Mouse (Mus musculus) erythroblast, embryonic 14.5 days (primary cell): ENCODE data around the gene Lce1j. TPM values are rescaled to one million over a fixed set of nuclear protein-coding genes. Genes with fewer than 3 reads are reported as not detected.
"Not testable (repeated sequence)": the region's sequence is repeated elsewhere in the genome, so short reads cannot be mapped to it uniquely, and the experiment has no call there.

Source experiments
- H3K27me3 ChIP-seq: 2 replicates; pipeline ENCODE4 v1.6.1; 2012; ENCODE audit warnings: inconsistent platforms; ENCODE audit not compliant: control insufficient read depth
- H3K36me3 ChIP-seq: 2 replicates; pipeline ENCODE4 v1.6.1; 2012; ENCODE audit warnings: mild to moderate bottlenecking, inconsistent platforms; ENCODE audit not compliant: control insufficient read depth
- H3K4me1 ChIP-seq: 2 replicates; pipeline ENCODE4 v1.6.1; 2012; ENCODE audit warnings: inconsistent platforms; ENCODE audit not compliant: control insufficient read depth
- H3K4me3 ChIP-seq: replicated peaks from 2 replicates; pipeline ENCODE3; 2012; ENCODE audit warnings: moderate library complexity, mild to moderate bottlenecking, inconsistent platforms
- H3K9me3 ChIP-seq: 2 replicates; pipeline ENCODE4 v1.6.1; 2012; ENCODE audit warnings: low read length, inconsistent platforms, mixed read lengths; ENCODE audit not compliant: control insufficient read depth
- GATA1 ChIP-seq: IDR thresholded peaks from 2 replicates; pipeline ENCODE4 v1.6.1; 2012; ENCODE audit warnings: low read length, inconsistent platforms, mixed read lengths
- TAL1 ChIP-seq: IDR thresholded peaks from 3 replicates; pipeline ENCODE4 v1.6.1; 2012; ENCODE audit warnings: low read length, inconsistent platforms, mixed read lengths
- polyA plus RNA-seq: library from polyadenylated mRNA; stranded (reverse); fragments of >175 nt; gene quantifications from 2 replicates; pipeline ENCODE4 v1.2.3, GENCODE M21; 2012

Gene Lce1j
- not detected in 2 replicates for polyA plus RNA-seq

DNA sequence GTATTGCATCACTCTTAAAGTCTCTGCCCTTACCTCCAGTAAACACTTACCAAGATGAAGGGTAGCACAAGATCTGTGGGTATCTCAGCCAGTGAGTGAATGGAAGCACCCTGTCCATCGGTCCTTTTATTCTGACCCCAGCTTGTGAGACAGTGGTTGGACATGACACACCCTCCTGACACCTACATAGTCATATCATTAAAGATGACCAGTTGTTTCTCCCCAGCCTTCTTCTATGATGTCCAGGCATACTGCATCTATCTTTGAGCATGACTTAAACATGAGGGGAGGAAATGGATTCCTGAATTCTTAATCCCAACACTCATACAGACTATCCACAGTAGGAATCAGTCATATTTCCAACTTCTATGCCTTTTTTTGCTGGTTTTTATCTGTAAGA is at the start of gene Lce1j:
Gene Lce1j, minus strand, starts transcription at position 101 of the 400 bp plus-strand sequence.
- Histone ChIP-seq H3K27me3 (no peaks in the 10 kb centered on the region), H3K4me1 (no peaks in the 10 kb centered on the region), H3K9me3 (no peaks in the 10 kb centered on the region), H3K36me3 (no peaks in the 10 kb centered on the region), H3K4me3 (no peak within 1 kb of the TSS)
- TF ChIP-seq GATA1 (no peak), TAL1 (no peak)

DNA sequence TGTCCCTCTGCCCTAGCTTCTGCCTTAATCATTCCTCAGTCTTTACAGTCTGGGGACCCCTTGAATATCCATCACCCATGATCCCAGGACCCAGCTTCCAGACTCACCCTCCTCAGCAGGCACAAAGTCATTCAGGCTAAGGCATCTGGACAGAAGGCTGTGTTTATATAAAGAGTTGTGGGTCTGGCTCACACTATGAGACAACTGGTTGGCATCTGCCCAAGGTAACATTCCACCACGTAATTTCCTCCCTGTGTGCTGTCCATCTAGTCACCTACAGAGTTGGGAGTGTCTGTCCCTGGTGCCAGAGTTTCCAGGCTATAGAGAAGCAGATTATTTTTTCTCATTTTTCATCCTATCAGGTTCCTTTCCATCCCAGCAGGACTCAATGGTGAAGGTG is 36.8 kb upstream of the Lce1j start, which contains the start of gene Kprp:
Gene Kprp, minus strand, starts transcription at position 140 of the 400 bp plus-strand sequence.
- Histone ChIP-seq H3K9me3 (peaks cover 19% of the 10 kb centered on the region), H3K36me3 (no peaks in the 10 kb centered on the region), H3K4me1 (no peaks in the 10 kb centered on the region), H3K4me3 (no peak within 1 kb of the TSS), H3K27me3 (no peaks in the 10 kb centered on the region)
- no peak for TF ChIP-seq GATA1
- no peak for TF ChIP-seq TAL1

DNA sequence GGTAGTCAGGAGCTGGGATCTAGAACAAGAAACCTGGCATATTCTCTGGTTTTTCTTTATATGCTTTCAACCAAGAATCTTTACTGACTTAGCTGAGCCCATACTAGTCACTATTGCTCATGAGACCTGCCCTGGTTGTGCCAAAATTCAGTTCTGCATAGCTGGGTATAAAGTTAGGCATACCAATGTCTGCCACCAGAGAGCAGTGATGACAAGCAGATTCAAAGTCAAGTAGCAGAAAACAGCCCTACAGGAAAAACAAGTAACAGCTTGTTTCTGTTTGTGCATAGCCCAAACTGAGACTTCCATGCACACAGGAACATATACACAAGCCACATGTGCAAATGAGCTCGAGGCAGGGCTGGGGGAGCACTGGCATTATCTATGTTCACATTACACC is 35.5 kb upstream of the Lce1j start:
- Histone ChIP-seq H3K4me3 (no peak overlapping the region), H3K9me3 (peaks cover 19% of the 10 kb centered on the region), H3K4me1 (no peaks in the 10 kb centered on the region), H3K27me3 (no peaks in the 10 kb centered on the region), H3K36me3 (no peaks in the 10 kb centered on the region)
- no peak for TF ChIP-seq TAL1
- no peak for TF ChIP-seq GATA1

DNA sequence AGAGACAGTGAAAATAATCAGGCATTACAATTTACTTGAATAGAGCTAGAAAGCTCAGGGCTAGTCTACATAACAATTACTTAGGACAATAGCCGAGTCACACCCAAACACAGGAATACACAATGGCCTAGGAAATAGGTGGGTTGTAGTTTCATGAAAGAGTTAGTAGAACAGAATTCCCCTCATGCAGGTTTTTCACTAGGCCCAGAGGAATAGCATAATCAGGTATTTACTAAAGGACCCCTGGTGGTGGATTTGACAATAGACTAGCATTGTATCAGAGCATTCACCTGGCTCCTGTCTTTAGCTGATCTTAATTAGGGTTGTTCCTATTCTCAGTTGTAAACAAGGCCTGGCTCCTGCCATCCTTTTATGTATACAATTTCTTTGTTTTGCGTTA is 25.7 kb upstream of the Lce1j start:
- H3K9me3 ChIP-seq, H3K4me1 ChIP-seq, H3K27me3 ChIP-seq, H3K4me3 ChIP-seq, H3K36me3 ChIP-seq: not testable (repeated sequence)

DNA sequence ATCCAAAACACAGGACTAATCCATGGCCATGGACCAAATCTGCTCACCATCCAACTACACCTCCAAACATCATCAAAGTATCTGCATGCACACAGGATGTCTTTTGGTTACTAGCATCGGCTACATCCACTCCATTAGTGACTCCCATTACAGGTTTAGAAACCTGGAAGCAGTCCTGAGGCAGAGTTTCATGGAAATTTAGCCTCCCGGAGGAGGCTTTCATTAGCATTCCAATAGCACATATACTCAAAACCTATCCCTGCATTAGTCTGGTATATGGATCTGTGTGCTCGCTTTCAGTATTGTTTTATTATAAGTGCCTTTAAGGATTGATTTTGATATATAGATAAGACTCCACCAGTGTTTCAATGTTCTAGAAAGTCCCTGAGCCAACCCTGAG is 25.3 kb upstream of the Lce1j start:
- TF ChIP-seq GATA1 (no peak), TAL1 (no peak)
- no peaks in the 10 kb centered on the region for H3K27me3 ChIP-seq
- no peak overlapping the region for H3K4me3 ChIP-seq
- no peaks in the 10 kb centered on the region for H3K36me3 ChIP-seq
- no peaks in the 10 kb centered on the region for H3K4me1 ChIP-seq
- H3K9me3 ChIP-seq, result no peaks in the 10 kb centered on the region

DNA sequence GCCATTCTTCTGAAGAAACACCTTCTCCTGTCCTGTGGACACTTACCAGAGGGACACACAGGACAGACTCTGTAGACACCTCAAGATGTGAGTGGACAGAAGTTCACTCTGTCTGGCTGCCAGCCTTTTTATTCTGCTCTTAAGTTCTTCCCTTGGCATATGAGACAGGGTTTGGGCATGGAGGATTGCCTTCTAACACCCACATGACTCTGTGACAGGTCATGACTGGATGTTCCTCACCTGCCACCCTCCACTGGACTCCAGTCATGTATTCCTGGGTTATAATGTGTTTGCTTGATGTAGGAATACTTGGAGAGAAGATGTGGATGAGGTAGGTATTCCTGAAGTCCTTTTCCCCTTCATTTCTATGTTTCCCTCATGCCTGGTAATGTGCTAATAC is 17.5 kb upstream of the Lce1j start, which contains the start of gene Lce1k:
Gene Lce1k, minus strand, starts transcription at position 101 of the 400 bp plus-strand sequence.
- no peak within 1 kb of the TSS for H3K4me3 ChIP-seq
- no peaks in the 10 kb centered on the region for H3K36me3 ChIP-seq
- TF ChIP-seq GATA1, result no peak
- no peak for TF ChIP-seq TAL1
- peaks cover 2% of the 10 kb centered on the region; the same call in 1 of the 2 replicates for H3K9me3 ChIP-seq
- H3K4me1 ChIP-seq, result no peaks in the 10 kb centered on the region
- H3K27me3 ChIP-seq, result no peaks in the 10 kb centered on the region

DNA sequence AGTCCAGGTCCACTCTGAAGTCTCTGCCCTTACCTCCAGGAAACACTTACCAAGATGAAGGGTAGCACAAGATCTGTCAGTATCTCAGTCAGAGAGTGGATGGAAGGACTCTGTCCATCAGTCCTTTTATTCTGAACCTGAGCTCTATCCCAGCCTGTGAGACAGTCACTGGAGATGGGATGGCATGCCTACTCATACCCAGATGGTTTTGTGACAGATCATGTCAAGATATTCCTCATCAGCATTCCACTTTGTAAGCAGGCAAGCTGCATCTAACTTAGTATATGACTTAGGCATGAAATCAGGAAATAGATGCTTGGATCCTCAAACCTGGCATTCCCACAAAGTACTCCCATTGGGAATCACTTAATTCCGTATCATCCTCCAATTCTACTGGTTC is 11.5 kb downstream of the Lce1j start, which contains the start of gene Lce1i:
Gene Lce1i, minus strand, starts transcription at position 101 of the 400 bp plus-strand sequence.
- Histone ChIP-seq H3K4me3 (no peak within 1 kb of the TSS), H3K9me3 (no peaks in the 10 kb centered on the region), H3K36me3 (no peaks in the 10 kb centered on the region), H3K4me1 (no peaks in the 10 kb centered on the region), H3K27me3 (no peaks in the 10 kb centered on the region)
- TF ChIP-seq GATA1 (no peak), TAL1 (no peak)

DNA sequence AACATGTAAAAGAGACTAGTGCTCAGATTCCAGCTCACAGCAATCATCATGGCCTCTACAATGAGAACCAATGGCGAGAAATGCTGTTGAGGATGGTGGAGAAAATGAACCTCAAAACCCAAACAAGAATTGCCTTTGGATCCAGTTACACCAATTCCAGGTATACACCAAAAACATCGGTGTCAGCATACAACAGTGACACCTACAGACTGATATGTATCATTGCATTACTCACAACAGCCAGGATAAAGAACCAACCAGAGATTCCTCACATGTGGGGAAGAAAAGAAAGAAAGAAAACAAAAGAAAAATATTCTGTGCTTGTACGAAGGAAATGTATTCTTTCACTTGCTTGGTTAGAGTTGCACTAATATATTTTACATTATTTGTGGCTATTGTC is 18.7 kb downstream of the Lce1j start:
- TF ChIP-seq TAL1 (no peak), GATA1 (no peak)
- no peaks in the 10 kb centered on the region for H3K36me3 ChIP-seq
- H3K9me3 ChIP-seq, result no peaks in the 10 kb centered on the region
- H3K4me3 ChIP-seq, result no peak overlapping the region
- H3K27me3 ChIP-seq, result no peaks in the 10 kb centered on the region
- H3K4me1 ChIP-seq, result no peaks in the 10 kb centered on the region

DNA sequence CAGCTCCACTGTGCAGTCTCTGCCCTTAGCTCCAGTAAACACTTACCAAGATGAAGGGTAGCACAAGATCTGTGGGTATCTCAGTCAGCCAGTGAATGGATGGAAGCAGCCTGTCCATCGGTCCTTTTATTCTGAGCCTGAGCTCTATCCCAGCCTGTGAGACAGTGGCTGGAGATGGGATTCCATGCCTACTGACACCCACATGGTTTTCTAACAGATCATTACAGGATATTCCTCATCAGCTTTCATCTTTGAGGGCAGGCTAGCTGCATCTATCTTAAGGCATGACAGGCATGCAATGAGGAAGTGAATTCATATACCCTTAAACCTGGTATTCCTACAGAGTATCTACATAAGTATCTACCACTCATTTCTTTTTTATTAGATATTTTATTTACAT is 25.3 kb downstream of the Lce1j start, which contains the start of gene Lce1h:
Gene Lce1h, minus strand, starts transcription at position 101 of the 400 bp plus-strand sequence.
- no peak within 1 kb of the TSS for H3K4me3 ChIP-seq
- TF ChIP-seq TAL1 (no peak), GATA1 (no peak)
- H3K4me1 ChIP-seq, result no peaks in the 10 kb centered on the region

DNA sequence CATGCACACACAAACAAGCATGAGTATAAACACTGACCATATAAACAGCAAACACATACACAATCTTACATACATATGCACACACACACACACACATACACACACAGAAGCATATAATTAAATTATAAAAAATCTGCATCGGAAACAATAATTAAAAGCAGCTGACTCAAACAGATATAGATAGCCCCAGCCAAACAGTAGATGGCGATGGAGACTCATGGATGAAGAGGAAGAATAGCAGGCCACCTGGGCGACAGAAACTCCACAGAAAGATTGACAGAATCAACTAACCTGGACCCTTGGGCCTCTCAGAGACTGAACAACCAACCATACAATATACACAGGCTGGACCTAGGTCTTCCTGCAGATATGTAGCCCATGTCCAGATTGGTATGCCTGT is 37.1 kb downstream of the Lce1j start:
- no peak for TF ChIP-seq GATA1
- no peak for TF ChIP-seq TAL1
- Histone ChIP-seq H3K9me3 (no peaks in the 10 kb centered on the region), H3K4me1 (no peaks in the 10 kb centered on the region), H3K27me3 (no peaks in the 10 kb centered on the region), H3K36me3 (no peaks in the 10 kb centered on the region), H3K4me3 (no peak overlapping the region)

More for the DNA sequence above, 25.3 kb downstream of the Lce1j start, which contains the start of gene Lce1h:
- Histone ChIP-seq H3K9me3 (no peaks in the 10 kb centered on the region), H3K27me3 (no peaks in the 10 kb centered on the region), H3K36me3 (no peaks in the 10 kb centered on the region)
